Comparison of ENCODE assay signal across 9 mouse cellular contexts in genomic region chr7:118981346-118981745, GRCm38 (mm10). TPM values are rescaled to one million over a fixed set of nuclear protein-coding genes. Genes with fewer than 3 reads are reported as not detected.
DNase-seq lines count a peak whose midpoint lies in the region; ATAC-seq and TF ChIP-seq lines count a peak whose summit lies in the region.
"Had no signal": no experiment of that assay in that cellular context is flagged by ENCODE, and none has a peak within 500 bp of the region (broad histone marks: within the 10 kb centered on the region; RNA-seq: fewer than 3 reads in every experiment).

No protein-coding gene starts in this region.

- no peaks in the 10 kb centered on the region for H3K27me3 ChIP-seq in cerebellum, adult 2 months (ENCODE audit: control insufficient read depth, insufficient read depth, low read length)
- H3K27me3 ChIP-seq in kidney, adult 2 months (replicated peaks; ENCODE audit: control insufficient read depth, insufficient read depth, low read length), result no peaks in the 10 kb centered on the region
- H3K27me3 ChIP-seq in kidney, embryonic 15.5 days, result no peaks in the 10 kb centered on the region
- no peaks in the 10 kb centered on the region for H3K27me3 ChIP-seq in midbrain, embryonic 14.5 days (ENCODE audit: control insufficient read depth, insufficient read depth, low read length)

- no peaks in the 10 kb centered on the region for H3K9me3 ChIP-seq in kidney, embryonic 15.5 days (replicated peaks)
- H3K9me3 ChIP-seq in midbrain, embryonic 14.5 days (ENCODE audit: control insufficient read depth, low read length), result no peaks in the 10 kb centered on the region

- WGBS in cerebellum, adult 2 months, result 21% methylated on average over 4 of the region's 4 CpGs
- WGBS in kidney, adult 2 months, result 39% methylated on average over 4 of the region's 4 CpGs
- WGBS in kidney, embryonic 15.5 days, result 79% methylated on average over 4 of the region's 4 CpGs
- WGBS in lung, adult 2 months, result 35% methylated on average over 4 of the region's 4 CpGs
- 83% methylated on average over 4 of the region's 4 CpGs for WGBS in midbrain, embryonic 14.5 days

- no peak for ATAC-seq in kidney, embryonic 15.5 days (replicated peaks; ENCODE audit: low FRiP score)
- no peak for ATAC-seq in midbrain, embryonic 14.5 days (ENCODE audit: low FRiP score, low TSS enrichment)

- no peak overlapping the region for H3K4me2 ChIP-seq in kidney, embryonic 15.5 days
- no peak overlapping the region for H3K4me2 ChIP-seq in midbrain, embryonic 14.5 days (ENCODE audit: low read length)

- peaks cover 79% of the 10 kb centered on the region for H3K4me1 ChIP-seq in cerebellum, adult 2 months (ENCODE audit: control insufficient read depth, insufficient read depth, low read length)
- H3K4me1 ChIP-seq in kidney, adult 2 months (ENCODE audit: control insufficient read depth, insufficient read depth, low read length), result no peaks in the 10 kb centered on the region
- peaks cover 6% of the 10 kb centered on the region for H3K4me1 ChIP-seq in kidney, embryonic 15.5 days
- H3K4me1 ChIP-seq in brown adipose tissue, adult 24 weeks (ENCODE audit: control insufficient read depth, insufficient read depth, insufficient read length, low read length), result peaks cover 53% of the 10 kb centered on the region
- H3K4me1 ChIP-seq in lung, adult 2 months (ENCODE audit: control insufficient read depth, insufficient read depth, low read length), result peaks cover 6% of the 10 kb centered on the region
- H3K4me1 ChIP-seq in midbrain, embryonic 14.5 days (ENCODE audit: control insufficient read depth, insufficient read depth, low read length), result peaks cover 12% of the 10 kb centered on the region

- no peak for TF ChIP-seq POLR2A in cerebellum, adult 2 months (IDR thresholded peaks at IDR 0.05; ENCODE audit: borderline replicate concordance, insufficient read depth, low read length)
- no peak for TF ChIP-seq POLR2A in kidney, adult 2 months (IDR thresholded peaks at IDR 0.05; ENCODE audit: low read depth, low read length)
- no peak for TF ChIP-seq POLR2A in lung, adult 2 months (IDR thresholded peaks at IDR 0.05; ENCODE audit: borderline replicate concordance, extremely low read depth, low read depth, low read length)

- H3K9ac ChIP-seq in kidney, embryonic 15.5 days, result no peak overlapping the region
- no peak overlapping the region for H3K9ac ChIP-seq in midbrain, embryonic 14.5 days (replicated peaks; ENCODE audit: low read length)

- peak; percentile 47 to 56 for DNase-seq in cerebellum, adult 2 months
- no peak for DNase-seq in cerebellum, adult 8-10 months
- DNase-seq in kidney, adult 2 months, result peak; percentile 73
- peak; percentile 38 for DNase-seq in lung, adult 2 months
- no peak for DNase-seq in midbrain, embryonic 14.5 days
- DNase-seq in yolk sac, embryonic 10.5 days (ENCODE audit: low spot score), result no peak
- DNase-seq: B cell, adult 2 months had no signal

- H3K27ac ChIP-seq in cerebellum, adult 2 months (ENCODE audit: insufficient read depth, low read length), result peak overlapping the region; percentile 35; the same call in 1 of the 2 replicates
- H3K27ac ChIP-seq in kidney, adult 2 months (ENCODE audit: insufficient read depth, low read depth, low read length), result no peak overlapping the region
- H3K27ac ChIP-seq in kidney, embryonic 15.5 days, result no peak overlapping the region
- peak overlapping the region; percentile 31; the same call in 1 of the 2 replicates for H3K27ac ChIP-seq in brown adipose tissue, adult 24 weeks (replicated peaks; ENCODE audit: low read depth, low read length)
- no peak overlapping the region for H3K27ac ChIP-seq in midbrain, embryonic 14.5 days (replicated peaks; ENCODE audit: low read depth, low read length)

- H3K36me3 ChIP-seq in kidney, adult 2 months (ENCODE audit: control insufficient read depth, insufficient read depth, low read length), result no peaks in the 10 kb centered on the region
- H3K36me3 ChIP-seq in kidney, embryonic 15.5 days, result peaks cover 32% of the 10 kb centered on the region
- 0 out of 2 replicates have a peak, but pooled peaks cover 5% of the 10 kb centered on the region for H3K36me3 ChIP-seq in midbrain, embryonic 14.5 days (ENCODE audit: control insufficient read depth, insufficient read depth, low read length)

- no peak for TF ChIP-seq CTCF in cerebellum, adult 2 months (IDR thresholded peaks at IDR 0.05; ENCODE audit: borderline replicate concordance, insufficient read depth, low read depth, low read length)
- TF ChIP-seq CTCF in kidney, adult 2 months (conservative IDR thresholded peaks at IDR 0.05; ENCODE audit: insufficient read depth, insufficient read length, low read depth, low read length), result no peak
- no peak for TF ChIP-seq CTCF in lung, adult 2 months (IDR thresholded peaks at IDR 0.05; ENCODE audit: insufficient read depth, low read length)

- no peak overlapping the region for H3K4me3 ChIP-seq in cerebellum, adult 2 months (replicated peaks; ENCODE audit: insufficient read depth, low read depth, low read length)
- H3K4me3 ChIP-seq in kidney, adult 2 months (ENCODE audit: insufficient read depth, low read depth, low read length), result no peak overlapping the region
- H3K4me3 ChIP-seq in kidney, embryonic 15.5 days (replicated peaks), result no peak overlapping the region
- no peak overlapping the region for H3K4me3 ChIP-seq in brown adipose tissue, adult 24 weeks (ENCODE audit: insufficient read depth, low read depth, low read length)
- H3K4me3 ChIP-seq in lung, adult 2 months (replicated peaks; ENCODE audit: extremely low read depth, low read depth, low read length), result no peak overlapping the region
- no peak overlapping the region for H3K4me3 ChIP-seq in midbrain, embryonic 14.5 days (replicated peaks; ENCODE audit: low read depth, low read length)

RNA-seq across cellular contexts. Expression of gene Gprc5b, which starts 13.7 kb away (rescaled TPM):
- 339 and 347 TPM in 2 replicates for polyA plus RNA-seq in cerebellum, adult 2 months (2012; rRNA removed)
- polyA plus RNA-seq in kidney, adult 2 months (2012; rRNA removed), result 18.9 and 22.6 TPM in 2 replicates
- polyA plus RNA-seq in kidney, embryonic 15.5 days (2015; fragmentation: Nextera tagmentation; extraction: Ambion mirVana), result 4.7 and 7.5 TPM in 2 replicates
- 55.7 and 65.8 TPM in 2 replicates for polyA plus RNA-seq in brown adipose tissue, adult 24 weeks (2012; ENCODE audit: insufficient read depth, insufficient read length, missing spikeins)
- 31.3 and 46.6 TPM in 2 replicates for polyA plus RNA-seq in lung, adult 2 months (2012; rRNA removed)
- 7.1 and 11.7 TPM in 2 replicates for polyA plus RNA-seq in midbrain, embryonic 14.5 days (2014; fragmentation: Nextera tagmentation; extraction: Ambion mirVana)

Comparison
In these comparisons a context has a peak if more than half of its experiments do, and no peak if none do; other contexts are left out.
1. DNase-seq: peak in cerebellum, adult 2 months (2 of 2), kidney, adult 2 months (single experiment) and lung, adult 2 months (single experiment); none in cerebellum, adult 8-10 months (single experiment), midbrain, embryonic 14.5 days (single experiment) and yolk sac, embryonic 10.5 days (single experiment).
2. H3K27ac ChIP-seq: peak in cerebellum, adult 2 months (single experiment) and brown adipose tissue, adult 24 weeks (single experiment); none in kidney, adult 2 months (single experiment), kidney, embryonic 15.5 days (single experiment) and midbrain, embryonic 14.5 days (single experiment).